Mouse (Mus musculus) liver, embryonic 12.5 days (tissue): Measurements from ENCODE around the gene Brinp2. TPM values are rescaled to one million over a fixed set of nuclear protein-coding genes. Genes with fewer than 3 reads are reported as not detected.
A peak's percentile ranks its signal among the peaks of the same experiment; 100 is the strongest.

Experiments
- ATAC-seq: fragments of 200-750 bp; cut with Nextera tagmentation; 2 replicates; pipeline ENCODE4 v1.8.0; 2017; ENCODE audit warnings: moderate number of reproducible peaks, mild to moderate bottlenecking, moderate library complexity
- H3K27ac ChIP-seq: fragments of 300-500 bp; sonication (generic); 2 replicates; pipeline ENCODE4 v1.5.1; 2016; ENCODE audit warnings: mild to moderate bottlenecking
- H3K27me3 ChIP-seq: fragments of 300-500 bp; sonication (generic); replicated peaks from 2 replicates; pipeline ENCODE4 v1.6.1; 2016; ENCODE audit warnings: mild to moderate bottlenecking, moderate library complexity
- H3K36me3 ChIP-seq: fragments of 300-500 bp; sonication (generic); 2 replicates; pipeline ENCODE4 v1.6.1; 2016; ENCODE audit warnings: mild to moderate bottlenecking, moderate library complexity
- H3K4me1 ChIP-seq: fragments of 300-500 bp; sonication (generic); 2 replicates; pipeline ENCODE4 v1.6.1; 2016
- H3K4me2 ChIP-seq: fragments of 300-500 bp; sonication (generic); 2 replicates; pipeline ENCODE4 v1.6.1; 2016; ENCODE audit warnings: mild to moderate bottlenecking, moderate library complexity
- H3K4me3 ChIP-seq: fragments of 300-500 bp; sonication (generic); 2 replicates; pipeline ENCODE4 v1.5.1; 2016; ENCODE audit warnings: mild to moderate bottlenecking, moderate library complexity
- H3K9ac ChIP-seq: fragments of 300-500 bp; sonication (generic); 2 replicates; pipeline ENCODE4 v1.6.1; 2016; ENCODE audit warnings: mild to moderate bottlenecking, moderate library complexity
- H3K9me3 ChIP-seq: fragments of 300-500 bp; sonication (generic); replicated peaks from 2 replicates; pipeline ENCODE4 v1.6.1; 2016; ENCODE audit warnings: mild to moderate bottlenecking, moderate library complexity
- WGBS: fragments of 180-500 bp; shearing (Covaris S2); methylation state at CpG from one replicate; pipeline ENCODE4 v1.1.7; 2016; ENCODE audit not compliant: insufficient replicate concordance; 5-methylcytosine and 5-hydroxymethylcytosine counted together
- polyA plus RNA-seq: library from polyadenylated mRNA; unstranded; fragments of >200 nt; fragmentation: Nextera tagmentation; extraction: Ambion mirVana; gene quantifications from 2 replicates; pipeline ENCODE4 v1.2.1, GENCODE M21; 2016

Gene Brinp2
- polyA plus RNA-seq, 1 experiment from 2014 or later: 0.07 TPM

DNA sequence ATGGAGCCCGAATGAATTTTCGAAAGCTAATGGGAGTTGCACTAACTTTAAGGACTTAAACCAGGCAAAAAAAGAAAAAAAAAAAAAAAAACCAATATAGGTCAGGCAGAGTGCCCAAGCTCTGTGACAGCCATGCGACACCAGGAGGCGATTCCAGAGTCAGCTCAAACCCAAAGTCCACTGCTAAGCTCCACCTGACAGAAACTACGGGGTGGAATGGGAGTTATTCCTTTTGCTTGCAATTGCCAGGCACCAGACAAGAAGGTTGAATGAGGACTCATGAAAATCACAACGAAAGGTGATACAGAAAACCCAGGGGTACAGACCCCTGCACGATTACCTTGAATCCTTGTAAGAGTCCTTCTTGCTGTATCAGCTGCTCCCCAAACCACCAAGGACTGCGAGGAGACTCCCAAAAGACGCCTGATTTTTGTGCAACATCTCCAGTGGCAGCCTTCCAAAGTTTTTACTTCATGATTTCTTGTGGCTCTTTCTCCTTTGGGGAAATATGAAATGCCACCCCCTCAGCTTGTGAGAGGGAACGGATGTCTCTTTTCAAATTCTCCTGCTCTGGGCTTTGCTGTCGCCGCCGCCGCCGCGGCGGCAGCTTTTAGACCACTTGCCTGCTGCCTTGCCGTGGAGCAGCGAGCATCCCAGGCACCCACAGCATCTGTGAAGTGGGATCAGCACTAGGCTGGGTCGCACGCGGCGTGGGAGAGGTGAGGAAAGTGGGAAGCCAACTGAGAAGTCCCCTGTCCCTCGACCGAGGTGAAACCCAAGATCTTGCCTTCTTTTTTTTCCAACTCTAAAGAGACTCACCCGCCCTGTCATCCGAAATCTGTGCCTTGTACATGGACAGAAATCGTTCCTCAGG, 712 bp downstream of the Brinp2 start:
- peak overlapping the region; percentile 44 for H3K4me3 ChIP-seq
- no peak overlapping the region for H3K9ac ChIP-seq
- no peak for ATAC-seq
- no peaks in the 10 kb centered on the region for H3K36me3 ChIP-seq
- 11% methylated on average over 28 of the region's 28 CpGs for WGBS
- H3K9me3 ChIP-seq: no peaks in the 10 kb centered on the region
- H3K4me1 ChIP-seq: no peaks in the 10 kb centered on the region
- peak overlapping the region; percentile 60 for H3K4me2 ChIP-seq
- no peak overlapping the region for H3K27ac ChIP-seq
- peaks cover 47% of the 10 kb centered on the region for H3K27me3 ChIP-seq

DNA sequence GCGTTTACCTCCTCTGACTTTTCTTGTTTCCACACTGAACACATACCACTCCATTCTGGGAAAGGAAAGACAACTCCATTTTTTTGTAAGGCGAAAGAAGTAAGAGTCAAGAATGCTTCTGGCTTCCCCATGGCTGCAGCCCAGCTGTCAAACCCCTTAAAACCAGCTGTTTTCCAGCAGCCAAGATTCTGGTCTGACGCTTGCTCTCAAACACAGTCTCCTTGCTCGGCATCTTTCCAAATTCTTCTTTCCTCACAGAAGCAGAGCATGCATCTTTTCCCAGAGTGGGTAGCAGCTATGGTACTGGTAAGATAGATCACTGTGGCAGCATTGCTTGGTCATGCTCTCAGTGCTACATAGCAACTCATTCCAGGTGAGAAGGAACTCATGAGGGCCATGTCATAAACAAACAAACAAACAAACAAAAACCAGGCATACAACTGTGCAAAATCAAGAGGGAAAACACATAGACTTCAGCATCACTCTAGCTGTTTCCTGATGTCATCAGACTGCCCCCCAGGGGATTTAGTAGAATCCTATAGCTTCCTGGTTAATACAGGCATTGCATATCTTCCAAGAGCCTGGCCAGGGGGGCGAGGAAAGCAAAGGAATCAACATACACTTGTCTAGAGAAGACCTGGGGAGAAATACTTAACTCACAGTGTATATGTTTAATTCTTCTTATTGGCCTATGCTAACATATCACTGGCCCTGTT, 2.3 kb downstream of the Brinp2 start:
- H3K27ac ChIP-seq: no peak overlapping the region
- H3K4me1 ChIP-seq: no peaks in the 10 kb centered on the region
- no peaks in the 10 kb centered on the region for H3K9me3 ChIP-seq
- H3K27me3 ChIP-seq: peaks cover 47% of the 10 kb centered on the region
- no peak for ATAC-seq
- H3K9ac ChIP-seq: no peak overlapping the region
- no peak overlapping the region for H3K4me3 ChIP-seq
- H3K36me3 ChIP-seq: no peaks in the 10 kb centered on the region
- H3K4me2 ChIP-seq: no peak overlapping the region
- 57% methylated on average over 5 of the region's 5 CpGs for WGBS

DNA sequence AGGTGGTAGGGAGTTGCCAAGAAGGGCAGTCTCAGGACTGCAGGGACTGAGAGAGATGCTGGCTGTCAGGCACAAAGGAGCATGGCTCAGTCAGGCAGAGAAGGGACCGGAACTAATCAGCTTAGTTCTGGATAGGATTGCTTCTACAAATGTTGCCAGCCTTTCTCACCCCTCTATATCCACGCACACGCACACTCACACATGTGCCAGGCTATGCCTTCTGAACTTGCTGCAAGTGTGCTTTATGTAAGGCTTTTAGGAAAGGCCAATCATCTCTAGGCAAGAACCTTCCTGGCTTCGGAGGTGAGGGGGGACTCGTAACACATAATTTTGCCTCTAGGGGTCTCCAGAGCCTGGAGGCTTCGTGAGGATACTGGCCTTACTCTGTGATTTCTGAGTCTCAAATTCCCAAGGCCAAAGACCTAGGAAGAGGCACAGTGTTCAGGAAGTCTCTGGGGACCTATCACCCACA, 12.8 kb downstream of the Brinp2 start:
- no peaks in the 10 kb centered on the region for H3K4me1 ChIP-seq

DNA sequence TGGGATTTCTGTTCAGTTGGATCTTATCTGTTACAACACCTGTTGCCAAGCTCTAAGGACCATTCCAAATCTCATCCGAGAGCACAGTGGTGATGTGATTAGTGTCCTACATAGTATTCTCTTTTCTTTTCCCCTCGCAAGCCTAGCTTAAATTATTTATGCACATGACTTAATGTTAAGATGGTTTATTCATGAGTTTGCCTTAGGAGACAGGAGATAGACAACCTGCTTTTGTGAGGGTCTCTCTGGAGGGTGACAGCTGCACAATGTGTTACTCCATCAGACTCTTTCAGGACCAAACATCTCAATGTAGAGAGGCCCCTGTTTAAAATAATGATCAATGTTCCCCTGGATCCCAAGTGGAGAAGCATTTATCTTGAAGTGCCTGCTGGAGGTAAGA, 27.3 kb downstream of the Brinp2 start:
- H3K9me3 ChIP-seq: no peaks in the 10 kb centered on the region
- no peaks in the 10 kb centered on the region for H3K4me1 ChIP-seq
- H3K27me3 ChIP-seq: no peaks in the 10 kb centered on the region
- no peak overlapping the region for H3K4me2 ChIP-seq
- H3K27ac ChIP-seq: no peak overlapping the region
- H3K9ac ChIP-seq: no peak overlapping the region
- no peaks in the 10 kb centered on the region for H3K36me3 ChIP-seq
- no peak overlapping the region for H3K4me3 ChIP-seq
- ATAC-seq: no peak
- WGBS: 51% methylated on average over 2 of the region's 2 CpGs

More for the DNA sequence above, 12.8 kb downstream of the Brinp2 start:
- H3K36me3 ChIP-seq: no peaks in the 10 kb centered on the region
- H3K27me3 ChIP-seq: no peaks in the 10 kb centered on the region
- ATAC-seq: no peak
- WGBS: 39% methylated on average over 6 of the region's 6 CpGs
- H3K9ac ChIP-seq: no peak overlapping the region
- H3K4me2 ChIP-seq: no peak overlapping the region
- no peak overlapping the region for H3K4me3 ChIP-seq
- H3K27ac ChIP-seq: no peak overlapping the region
- H3K9me3 ChIP-seq: no peaks in the 10 kb centered on the region

DNA sequence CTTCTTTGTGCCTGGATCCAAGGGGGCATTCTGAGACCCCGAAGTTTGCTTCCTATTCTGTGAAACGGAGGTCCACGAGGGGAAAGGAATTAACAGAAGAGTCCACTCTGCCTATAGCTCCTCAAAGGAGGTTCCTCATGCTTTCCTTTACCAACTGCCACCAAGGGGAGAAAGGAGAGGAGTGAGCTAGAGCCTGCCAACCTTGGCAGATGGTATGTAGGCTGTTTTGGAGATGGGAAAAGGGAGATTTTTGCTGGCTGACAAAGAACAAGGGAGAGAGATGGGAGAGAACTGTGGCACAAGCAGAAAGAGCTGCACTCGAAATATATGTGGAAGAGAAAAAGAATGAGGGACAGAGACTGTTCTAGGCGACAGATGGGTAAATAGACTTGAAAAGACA, 28.0 kb downstream of the Brinp2 start:
- ATAC-seq: no peak
- Histone ChIP-seq H3K4me3 (no peak overlapping the region), H3K4me1 (no peaks in the 10 kb centered on the region), H3K9me3 (no peaks in the 10 kb centered on the region), H3K27me3 (no peaks in the 10 kb centered on the region), H3K27ac (no peak overlapping the region), H3K4me2 (no peak overlapping the region), H3K9ac (no peak overlapping the region), H3K36me3 (no peaks in the 10 kb centered on the region)
- 66% methylated on average over 5 of the region's 5 CpGs for WGBS

- H3K9me3 ChIP-seq: no peaks in the 10 kb centered on the region
- H3K9ac ChIP-seq: no peak overlapping the region
- no peak for ATAC-seq
- H3K4me3 ChIP-seq: no peak overlapping the region
- H3K27me3 ChIP-seq: no peaks in the 10 kb centered on the region
- H3K36me3 ChIP-seq: no peaks in the 10 kb centered on the region
- 69% methylated on average over 6 of the region's 6 CpGs for WGBS
- H3K4me2 ChIP-seq: no peak overlapping the region
- H3K4me1 ChIP-seq: no peaks in the 10 kb centered on the region
- no peak overlapping the region for H3K27ac ChIP-seq
Measured at GRCm38 (mm10) chr1:158323325-158323724, 32.8 kb downstream of the Brinp2 start.

- Histone ChIP-seq H3K4me1 (no peaks in the 10 kb centered on the region), H3K4me2 (no peak overlapping the region), H3K27me3 (no peaks in the 10 kb centered on the region), H3K9ac (no peak overlapping the region), H3K4me3 (no peak overlapping the region), H3K36me3 (no peaks in the 10 kb centered on the region), H3K9me3 (no peaks in the 10 kb centered on the region), H3K27ac (no peak overlapping the region)
- no peak for ATAC-seq
- WGBS: 60% methylated on average over 5 of the region's 5 CpGs
Measured at GRCm38 (mm10) chr1:158310426-158311156, 45.5 kb downstream of the Brinp2 start.

- WGBS: 60% methylated on average over 7 of the region's 7 CpGs
- H3K4me2 ChIP-seq: no peak overlapping the region
- H3K9ac ChIP-seq: no peak overlapping the region
- H3K9me3 ChIP-seq: no peaks in the 10 kb centered on the region
- no peak overlapping the region for H3K4me3 ChIP-seq
- ATAC-seq: no peak
- H3K27ac ChIP-seq: no peak overlapping the region
- no peaks in the 10 kb centered on the region for H3K36me3 ChIP-seq
- H3K27me3 ChIP-seq: no peaks in the 10 kb centered on the region
- H3K4me1 ChIP-seq: no peaks in the 10 kb centered on the region
Measured at GRCm38 (mm10) chr1:158297042-158297441, 59.1 kb downstream of the Brinp2 start.

GRCm38 (mm10) chr1:158296287-158296931, 59.7 kb downstream of the Brinp2 start:
- Histone ChIP-seq H3K9me3 (no peaks in the 10 kb centered on the region), H3K27ac (no peak overlapping the region), H3K27me3 (no peaks in the 10 kb centered on the region), H3K36me3 (no peaks in the 10 kb centered on the region), H3K4me3 (no peak overlapping the region), H3K4me2 (no peak overlapping the region), H3K4me1 (no peaks in the 10 kb centered on the region), H3K9ac (no peak overlapping the region)
- no peak for ATAC-seq
- WGBS: 61% methylated on average over 8 of the region's 8 CpGs

DNA sequence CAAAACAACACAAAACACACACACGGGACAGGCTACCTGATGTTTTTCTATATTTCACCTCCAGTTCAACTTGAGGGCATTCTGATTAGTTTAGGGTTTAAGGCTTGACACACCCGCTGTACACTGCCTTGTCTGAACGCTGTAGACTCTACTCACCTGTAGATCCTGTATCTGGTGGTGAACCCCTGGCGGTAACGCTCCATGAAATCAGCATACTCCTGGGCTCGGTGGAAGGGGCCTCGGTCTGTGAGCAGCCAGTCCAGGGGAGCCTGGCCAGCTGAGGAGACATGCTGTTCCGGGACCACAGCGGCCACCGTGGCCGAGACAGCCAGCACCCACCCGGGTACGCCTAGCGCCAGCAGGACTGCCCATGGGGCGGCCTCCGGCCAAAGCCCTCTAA, 60.9 kb downstream of the Brinp2 start:
- no peaks in the 10 kb centered on the region for H3K4me1 ChIP-seq
- no peak overlapping the region for H3K9ac ChIP-seq
- no peaks in the 10 kb centered on the region for H3K9me3 ChIP-seq
- no peak overlapping the region for H3K27ac ChIP-seq
- WGBS: 43% methylated on average over 16 of the region's 16 CpGs
- ATAC-seq: no peak
- no peak overlapping the region for H3K4me3 ChIP-seq
- H3K27me3 ChIP-seq: no peaks in the 10 kb centered on the region
- no peaks in the 10 kb centered on the region for H3K36me3 ChIP-seq
- H3K4me2 ChIP-seq: no peak overlapping the region

DNA sequence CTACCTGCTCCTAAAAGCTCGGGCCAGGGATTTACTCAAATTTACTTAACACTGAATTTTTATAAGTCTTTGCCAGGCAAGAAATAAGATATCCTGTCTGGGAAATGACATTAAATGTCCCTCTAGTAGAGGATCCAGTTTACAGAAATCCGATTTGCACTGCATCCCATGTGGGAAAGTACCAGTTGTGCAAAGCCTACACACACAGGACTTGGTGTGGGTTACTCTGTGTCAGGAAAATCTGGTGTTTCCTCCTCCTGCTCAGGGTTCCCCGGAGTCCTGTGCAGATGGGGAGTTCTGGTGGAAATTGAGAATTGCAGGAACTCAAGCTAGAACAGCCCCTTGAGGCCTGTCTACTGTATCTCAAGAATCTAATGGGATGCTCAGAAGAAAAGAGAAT, 70.9 kb downstream of the Brinp2 start:
- H3K9ac ChIP-seq: no peak overlapping the region
- ATAC-seq: no peak
- no peaks in the 10 kb centered on the region for H3K9me3 ChIP-seq
- no peak overlapping the region for H3K4me2 ChIP-seq
- no peak overlapping the region for H3K4me3 ChIP-seq
- H3K4me1 ChIP-seq: no peaks in the 10 kb centered on the region
- WGBS: 55% methylated on average over 3 of the region's 3 CpGs
- H3K27me3 ChIP-seq: no peaks in the 10 kb centered on the region
- H3K36me3 ChIP-seq: no peaks in the 10 kb centered on the region
- H3K27ac ChIP-seq: no peak overlapping the region
